In genomic region chr19:28579724-28580375, GRCm38 (mm10) we compare ENCODE assay signal across 12 mouse cellular contexts.
DNase-seq lines count a peak whose midpoint lies in the region; ATAC-seq and TF ChIP-seq lines count a peak whose summit lies in the region.
"Had no signal": no experiment of that assay in that cellular context is flagged by ENCODE, and none has a peak within 500 bp of the region (broad histone marks: within the 10 kb centered on the region; RNA-seq: fewer than 3 reads in every experiment).

No protein-coding gene starts in this region.

- 18% methylated on average over 14 of the region's 14 CpGs for WGBS in forebrain, embryonic 10.5 days
- WGBS in midbrain, embryonic 12.5 days: 8% methylated on average over 14 of the region's 14 CpGs
- 44% methylated on average over 14 of the region's 14 CpGs for WGBS in stomach, embryonic 16.5 days

- H3K9me3 ChIP-seq in forebrain, embryonic 10.5 days: no peaks in the 10 kb centered on the region
- H3K9me3 ChIP-seq in midbrain, embryonic 12.5 days: no peaks in the 10 kb centered on the region
- no peaks in the 10 kb centered on the region for H3K9me3 ChIP-seq in stomach, embryonic 16.5 days (replicated peaks; ENCODE audit: control insufficient read depth, low read length)
- H3K9me3 ChIP-seq: heart, embryonic 10.5 days; lung, embryonic 15.5 days had no signal

- intact Hi-C loops in left cerebral cortex, adult 2 months (cut with DNase I): no loop called here
- intact Hi-C loops in gastrocnemius, postnatal 14 days (cut with DNase I; ENCODE audit: low total_unique reads): no loop called here

- peak; percentile 91 for ATAC-seq in midbrain, embryonic 12.5 days (ENCODE audit: low FRiP score, low read depth)
- ATAC-seq in stomach, embryonic 16.5 days (ENCODE audit: insufficient read depth, low FRiP score): peak; percentile 62; the same call in 1 of the 2 replicates

- peaks cover 22% of the 10 kb centered on the region for H3K4me1 ChIP-seq in forebrain, embryonic 10.5 days
- H3K4me1 ChIP-seq in midbrain, embryonic 12.5 days: peaks cover 10% of the 10 kb centered on the region
- 0 out of 2 replicates have a peak, but pooled peaks cover 3% of the 10 kb centered on the region for H3K4me1 ChIP-seq in stomach, embryonic 16.5 days (ENCODE audit: control insufficient read depth, insufficient read depth, low read length)

- H3K27ac ChIP-seq in left cerebral cortex, adult 2 months: peak overlapping the region; percentile 37
- peak overlapping the region; percentile 73 for H3K27ac ChIP-seq in forebrain, embryonic 10.5 days
- no peak overlapping the region for H3K27ac ChIP-seq in midbrain, embryonic 12.5 days (replicated peaks)
- H3K27ac ChIP-seq in stomach, embryonic 16.5 days (ENCODE audit: low read length): 0 out of 2 replicates have a peak overlapping the region, but pooled peaks have one; percentile 10
- H3K27ac ChIP-seq: heart, embryonic 10.5 days; lung, embryonic 15.5 days had no signal

- peak overlapping the region; percentile 42 for H3K4me2 ChIP-seq in midbrain, embryonic 12.5 days (replicated peaks)
- H3K4me2 ChIP-seq in stomach, embryonic 16.5 days (ENCODE audit: low read depth, low read length): peak overlapping the region; percentile 30; the same call in 1 of the 2 replicates
- H3K4me2 ChIP-seq: lung, embryonic 15.5 days had no signal

- no peak for DNase-seq in left cerebral cortex, adult 2 months (ENCODE audit: extremely low spot score in 1 of 2, low spot score in 2 of 2)
- no peak for DNase-seq in left cerebral cortex, adult 9 months (ENCODE audit: low spot score in 2 of 2)
- DNase-seq in forebrain, embryonic 10.5 days (ENCODE audit: extremely low spot score, low spot score): peak; percentile 66
- DNase-seq in natural killer cell, adult 2 months (ENCODE audit: low spot score in 2 of 2): no peak
- no peak for DNase-seq in gastrocnemius, postnatal 14 days
- DNase-seq in cerebellum, adult 18-20 months: no peak
- DNase-seq: cerebellum, adult 2 months had no signal

- no peak overlapping the region for H3K9ac ChIP-seq in midbrain, embryonic 12.5 days (replicated peaks)
- H3K9ac ChIP-seq in stomach, embryonic 16.5 days (ENCODE audit: low read length): no peak overlapping the region
- H3K9ac ChIP-seq: lung, embryonic 15.5 days had no signal

- TF ChIP-seq CTCF in left cerebral cortex, adult 2 months (IDR thresholded peaks at IDR 0.05): no peak

- H3K36me3 ChIP-seq in forebrain, embryonic 10.5 days (replicated peaks): no peaks in the 10 kb centered on the region
- no peaks in the 10 kb centered on the region for H3K36me3 ChIP-seq in midbrain, embryonic 12.5 days
- H3K36me3 ChIP-seq in stomach, embryonic 16.5 days (ENCODE audit: control insufficient read depth, insufficient read depth, low read length): no peaks in the 10 kb centered on the region
- H3K36me3 ChIP-seq: heart, embryonic 10.5 days; lung, embryonic 15.5 days had no signal

- peaks cover 84% of the 10 kb centered on the region for H3K27me3 ChIP-seq in forebrain, embryonic 10.5 days (ENCODE audit: poor library complexity, severe bottlenecking)
- H3K27me3 ChIP-seq in midbrain, embryonic 12.5 days: peaks cover 54% of the 10 kb centered on the region
- no peaks in the 10 kb centered on the region for H3K27me3 ChIP-seq in stomach, embryonic 16.5 days (ENCODE audit: control insufficient read depth, insufficient read depth, low read length)
- H3K27me3 ChIP-seq: CH12.LX; lung, embryonic 15.5 days had no signal

- H3K4me3 ChIP-seq in left cerebral cortex, adult 2 months: no peak overlapping the region
- H3K4me3 ChIP-seq in forebrain, embryonic 10.5 days: peak overlapping the region; percentile 28; the same call in 1 of the 2 replicates
- no peak overlapping the region for H3K4me3 ChIP-seq in midbrain, embryonic 12.5 days
- H3K4me3 ChIP-seq in stomach, embryonic 16.5 days (replicated peaks; ENCODE audit: low read length): 0 out of 2 replicates have a peak overlapping the region, but pooled peaks have one; percentile 7
- H3K4me3 ChIP-seq: heart, embryonic 10.5 days; lung, embryonic 15.5 days had no signal

Comparison
In these comparisons a context has a peak if more than half of its experiments do, and no peak if none do; other contexts are left out.
1. H3K4me3 ChIP-seq: peak in forebrain, embryonic 10.5 days (single experiment) and stomach, embryonic 16.5 days (single experiment); none in left cerebral cortex, adult 2 months (single experiment) and midbrain, embryonic 12.5 days (single experiment).